Mouse (Mus musculus) lung, embryonic 15.5 days (tissue): ENCODE results near the gene Olfr1425. TPM values are rescaled to one million over a fixed set of nuclear protein-coding genes. Genes with fewer than 3 reads are reported as not detected.

ENCODE experiments used
- ATAC-seq: fragments of 200-750 bp; cut with Nextera tagmentation; 2 replicates; pipeline ENCODE4 v1.8.0; 2017; ENCODE audit warnings: moderate number of reproducible peaks, borderline replicate concordance; ENCODE audit not compliant: low FRiP score, low TSS enrichment; ENCODE audit errors: extremely low read depth
- H3K27ac ChIP-seq: fragments of 300-500 bp; sonication (generic); 2 replicates; pipeline ENCODE4 v1.5.1; 2015; ENCODE audit warnings: moderate library complexity, mild to moderate bottlenecking, inconsistent platforms
- H3K27me3 ChIP-seq: fragments of 300-500 bp; sonication (generic); 2 replicates; pipeline ENCODE4 v1.6.1; 2015; ENCODE audit warnings: inconsistent platforms
- H3K36me3 ChIP-seq: fragments of 300-500 bp; sonication (generic); 2 replicates; pipeline ENCODE4 v1.6.1; 2015; ENCODE audit warnings: inconsistent platforms
- H3K4me1 ChIP-seq: fragments of 300-500 bp; sonication (generic); 2 replicates; pipeline ENCODE4 v1.6.1; 2015; ENCODE audit warnings: inconsistent platforms
- H3K4me2 ChIP-seq: fragments of 300-500 bp; sonication (generic); 2 replicates; pipeline ENCODE4 v1.6.1; 2015; ENCODE audit warnings: inconsistent platforms, mild to moderate bottlenecking, moderate library complexity
- H3K4me3 ChIP-seq: fragments of 300-500 bp; sonication (generic); 2 replicates; pipeline ENCODE4 v1.5.1; 2015; ENCODE audit warnings: mild to moderate bottlenecking, inconsistent platforms
- H3K9ac ChIP-seq: fragments of 300-500 bp; sonication (generic); 2 replicates; pipeline ENCODE4 v1.6.1; 2015; ENCODE audit warnings: inconsistent platforms
- H3K9me3 ChIP-seq: fragments of 300-500 bp; sonication (generic); 2 replicates; pipeline ENCODE4 v1.6.1; 2016; ENCODE audit warnings: inconsistent platforms
- WGBS: fragments of 180-500 bp; shearing (Covaris S2); methylation state at CpG from one replicate; pipeline ENCODE4 v1.1.7; 2015; 5-methylcytosine and 5-hydroxymethylcytosine counted together
- polyA plus RNA-seq: library from polyadenylated mRNA; unstranded; fragments of >200 nt; fragmentation: Nextera tagmentation; extraction: Ambion mirVana; gene quantifications from 2 replicates; pipeline ENCODE4 v1.2.1, GENCODE M21; 2015

The Olfr1425 gene
- polyA plus RNA-seq, 1 experiment from 2014 or later: not detected

GRCm38 (mm10) chr19:12037727-12038126 lies 39.8 kb downstream of the Olfr1425 start:
- no peaks in the 10 kb centered on the region for H3K27me3 ChIP-seq
- H3K4me2 ChIP-seq: no peak overlapping the region
- no peaks in the 10 kb centered on the region for H3K36me3 ChIP-seq
- no peak overlapping the region for H3K27ac ChIP-seq
- H3K9ac ChIP-seq: no peak overlapping the region
- no peak for ATAC-seq
- H3K4me3 ChIP-seq: no peak overlapping the region
- H3K9me3 ChIP-seq: no peaks in the 10 kb centered on the region
- H3K4me1 ChIP-seq: no peaks in the 10 kb centered on the region

DNA sequence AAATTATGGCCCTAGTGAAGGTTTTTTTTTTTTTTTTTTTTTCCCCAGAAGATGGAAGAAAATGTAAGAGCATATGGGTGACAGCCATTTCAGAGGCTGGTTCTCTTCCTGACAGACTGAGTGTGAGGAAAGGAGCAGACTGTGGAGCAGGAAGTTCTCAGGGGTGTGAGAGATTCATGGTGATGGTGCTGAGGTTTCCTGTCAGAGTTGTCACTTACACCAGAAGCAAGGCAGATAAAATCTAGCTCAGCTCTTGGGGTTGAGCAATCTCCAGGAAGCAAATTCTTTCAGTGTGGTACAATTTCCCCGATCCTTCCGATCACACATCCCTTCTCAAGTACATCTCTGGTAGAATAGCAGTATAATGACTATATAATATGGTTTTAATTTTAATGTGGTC lies 50.9 kb downstream of the Olfr1425 start:
- Histone ChIP-seq H3K4me1 (no peaks in the 10 kb centered on the region), H3K36me3 (no peaks in the 10 kb centered on the region), H3K9ac (no peak overlapping the region), H3K27me3 (no peaks in the 10 kb centered on the region), H3K4me3 (no peak overlapping the region), H3K4me2 (no peak overlapping the region), H3K27ac (no peak overlapping the region), H3K9me3 (no peaks in the 10 kb centered on the region)
- WGBS: 39% methylated on average over 2 of the region's 2 CpGs
- ATAC-seq: no peak

GRCm38 (mm10) chr19:12025333-12025732 lies 52.2 kb downstream of the Olfr1425 start:
- no peak overlapping the region for H3K4me3 ChIP-seq
- H3K27me3 ChIP-seq: no peaks in the 10 kb centered on the region
- H3K4me1 ChIP-seq: no peaks in the 10 kb centered on the region
- no peak for ATAC-seq
- H3K9ac ChIP-seq: no peak overlapping the region
- 75% methylated on average over 3 of the region's 3 CpGs for WGBS
- no peak overlapping the region for H3K4me2 ChIP-seq
- H3K36me3 ChIP-seq: no peaks in the 10 kb centered on the region
- no peak overlapping the region for H3K27ac ChIP-seq
- H3K9me3 ChIP-seq: no peaks in the 10 kb centered on the region

DNA sequence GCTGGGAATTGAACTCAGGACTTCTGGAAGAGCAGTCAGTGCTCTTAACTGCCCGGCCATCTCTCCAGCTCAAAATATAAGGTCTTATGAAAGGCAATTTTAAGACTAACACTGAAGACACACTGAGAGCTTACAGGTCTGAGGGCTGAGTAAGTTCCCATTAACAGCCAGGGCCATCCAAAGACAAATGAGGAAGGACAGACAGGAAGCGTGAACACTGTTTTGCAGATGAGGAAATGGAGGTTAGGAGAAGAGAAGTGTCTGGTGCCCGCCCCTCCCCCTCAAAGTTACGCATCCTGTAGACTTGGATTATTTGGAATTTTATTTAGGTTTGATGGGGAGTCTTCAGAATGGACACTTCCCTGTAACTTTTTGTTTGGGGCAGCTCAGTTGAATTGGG lies 53.4 kb downstream of the Olfr1425 start:
- 78% methylated on average over 4 of the region's 4 CpGs for WGBS

More for the DNA sequence above, 53.4 kb downstream of the Olfr1425 start:
- Histone ChIP-seq H3K27me3 (no peaks in the 10 kb centered on the region), H3K4me2 (no peak overlapping the region), H3K9me3 (no peaks in the 10 kb centered on the region), H3K9ac (no peak overlapping the region), H3K36me3 (no peaks in the 10 kb centered on the region), H3K27ac (no peak overlapping the region), H3K4me1 (no peaks in the 10 kb centered on the region), H3K4me3 (no peak overlapping the region)
- ATAC-seq: no peak

Other genes with a start within 250 kb of the Olfr1425 start
- gene Olfr1417, start 238.5 kb downstream of the Olfr1425 start, polyA plus RNA-seq: not detected in 2 replicates
- gene Olfr1418, start 216.7 kb downstream of the Olfr1425 start, polyA plus RNA-seq: not detected in 2 replicates
- gene Olfr1419, start 202.6 kb downstream of the Olfr1425 start, polyA plus RNA-seq: not detected in 2 replicates
- gene Olfr1420, start 191.2 kb downstream of the Olfr1425 start, polyA plus RNA-seq: 0.10 TPM in 1 of 2 replicates, not detected in the other
- 15.9 and 17.4 TPM in 2 replicates for gene Patl1, start 165.3 kb downstream of the Olfr1425 start, polyA plus RNA-seq
- gene Osbp, start 111.8 kb downstream of the Olfr1425 start, polyA plus RNA-seq: 3.6 and 3.9 TPM in 2 replicates
- gene Olfr1423, start 36.4 kb downstream of the Olfr1425 start, polyA plus RNA-seq: not detected in 2 replicates
- not detected in 2 replicates for gene Olfr1424, start 15.0 kb downstream of the Olfr1425 start, polyA plus RNA-seq
- not detected in 2 replicates for gene Olfr1426, start 14.3 kb upstream of the Olfr1425 start, polyA plus RNA-seq
- gene Olfr1427, start 25.6 kb upstream of the Olfr1425 start, polyA plus RNA-seq: not detected in 2 replicates
- gene Olfr1428, start 38.2 kb upstream of the Olfr1425 start, polyA plus RNA-seq: not detected in 2 replicates
- not detected in 2 replicates for gene Olfr76, start 45.5 kb upstream of the Olfr1425 start, polyA plus RNA-seq
- gene Olfr1555-ps1, start 92.4 kb upstream of the Olfr1425 start, polyA plus RNA-seq: not detected in 2 replicates
- not detected in 2 replicates for gene Olfr1431, start 122.9 kb upstream of the Olfr1425 start, polyA plus RNA-seq
- not detected in 2 replicates for gene Olfr1432, start 154.9 kb upstream of the Olfr1425 start, polyA plus RNA-seq
- not detected in 2 replicates for gene Olfr262, start 163.9 kb upstream of the Olfr1425 start, polyA plus RNA-seq
- gene Olfr235, start 183.3 kb upstream of the Olfr1425 start, polyA plus RNA-seq: not detected in 2 replicates
- gene Olfr1434, start 202.1 kb upstream of the Olfr1425 start, polyA plus RNA-seq: not detected in 2 replicates
- gene Olfr1436, start 221.4 kb upstream of the Olfr1425 start, polyA plus RNA-seq: not detected in 2 replicates
- not detected in 2 replicates for gene Olfr1437, start 247.4 kb upstream of the Olfr1425 start, polyA plus RNA-seq